Mouse (Mus musculus) heart, adult 11 months (tissue): ENCODE measurements at regions not wholly inside any gene's neighbourhood (a gene's known extent, or its start where the extent isn't known, plus 50 kb on each side); places are given as distances from the start of the nearest gene placed in this dataset.

Experiments
- DNase-seq: peaks from one replicate; pipeline ENCODE4 v3.0.0; 2022

GRCm38 (mm10) chr10:118778656-118779055 lies 91.4 kb downstream of the Dyrk2 start:
- no peak for DNase-seq

DNA sequence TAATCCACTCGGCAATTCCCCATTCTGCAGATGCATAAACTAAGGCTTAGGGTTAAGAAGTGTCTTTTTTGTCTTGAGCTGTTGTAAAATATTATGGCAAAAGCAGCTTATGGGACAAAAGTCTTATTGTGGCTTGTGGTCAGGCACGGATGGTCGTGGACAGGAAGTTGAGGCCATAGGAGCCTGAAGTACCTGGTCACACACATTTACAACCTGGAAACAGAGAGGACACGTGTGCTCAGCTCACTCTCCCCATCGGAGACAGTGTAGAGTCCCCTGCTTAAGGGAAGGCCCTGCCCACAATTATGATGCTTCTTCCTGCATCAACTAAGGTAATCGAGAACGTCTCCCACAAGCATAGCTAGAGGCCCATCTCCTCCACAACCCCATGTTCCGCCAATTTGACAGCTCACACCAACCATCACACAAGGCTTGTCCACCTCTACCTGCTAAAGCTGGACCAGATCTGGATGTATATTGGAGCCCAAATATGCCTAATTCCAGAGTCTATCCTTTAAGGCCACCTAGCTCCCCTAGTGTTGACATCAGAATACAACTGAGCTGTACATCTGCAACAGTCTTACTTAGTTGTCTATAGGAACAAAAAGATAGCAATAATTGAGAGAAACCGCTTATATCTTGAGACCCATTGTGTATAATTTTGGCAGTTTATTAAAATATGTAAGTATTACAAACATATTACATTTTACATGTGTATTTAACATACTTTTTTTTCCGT lies 89.0 kb downstream of the Dyrk2 start:
- DNase-seq = peak; percentile 81

GRCm38 (mm10) chr10:118781811-118782232 lies 88.2 kb downstream of the Dyrk2 start:
- DNase-seq = peak; percentile 81

DNA sequence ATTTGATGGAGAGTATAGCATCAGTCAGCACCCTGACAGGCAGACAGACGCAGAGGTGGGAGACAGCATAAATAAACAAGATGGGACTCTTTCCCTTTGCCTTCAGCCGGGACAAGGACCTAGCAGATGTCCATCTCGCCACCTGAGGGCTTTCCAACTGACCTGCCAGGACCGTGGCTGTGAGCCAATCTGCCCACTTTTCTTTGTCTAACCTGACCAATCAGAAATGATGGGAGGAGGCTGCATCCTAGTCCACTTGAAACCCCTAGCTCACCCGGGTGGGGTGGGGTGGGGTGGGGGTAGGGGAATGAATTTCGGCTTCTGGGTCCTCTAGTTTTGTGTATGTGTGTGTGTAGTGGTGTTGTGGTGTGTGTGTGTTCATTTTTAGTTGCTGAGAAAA lies 87.4 kb downstream of the Dyrk2 start:
- peak; percentile 72 for DNase-seq

DNA sequence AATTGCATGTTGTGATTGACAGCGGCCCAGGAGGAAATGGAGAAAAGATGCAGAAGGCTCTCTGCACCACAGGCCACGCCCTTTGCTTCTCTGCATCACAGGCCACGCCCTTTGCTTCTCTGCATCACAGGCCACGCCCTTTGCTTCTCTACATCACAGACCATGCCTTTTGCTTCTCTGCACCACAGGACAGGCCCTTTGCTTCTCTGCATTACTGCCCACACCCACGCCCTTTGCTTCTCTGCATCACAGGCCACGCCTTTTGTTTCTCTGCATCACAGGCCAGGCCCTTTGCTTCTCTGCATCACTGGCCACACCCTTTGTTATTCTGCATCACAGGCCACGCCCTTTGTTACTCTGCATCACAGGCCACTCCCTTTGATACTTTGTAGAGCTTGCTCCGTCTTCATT lies 82.7 kb downstream of the Dyrk2 start:
- peak; percentile 63 for DNase-seq

DNA sequence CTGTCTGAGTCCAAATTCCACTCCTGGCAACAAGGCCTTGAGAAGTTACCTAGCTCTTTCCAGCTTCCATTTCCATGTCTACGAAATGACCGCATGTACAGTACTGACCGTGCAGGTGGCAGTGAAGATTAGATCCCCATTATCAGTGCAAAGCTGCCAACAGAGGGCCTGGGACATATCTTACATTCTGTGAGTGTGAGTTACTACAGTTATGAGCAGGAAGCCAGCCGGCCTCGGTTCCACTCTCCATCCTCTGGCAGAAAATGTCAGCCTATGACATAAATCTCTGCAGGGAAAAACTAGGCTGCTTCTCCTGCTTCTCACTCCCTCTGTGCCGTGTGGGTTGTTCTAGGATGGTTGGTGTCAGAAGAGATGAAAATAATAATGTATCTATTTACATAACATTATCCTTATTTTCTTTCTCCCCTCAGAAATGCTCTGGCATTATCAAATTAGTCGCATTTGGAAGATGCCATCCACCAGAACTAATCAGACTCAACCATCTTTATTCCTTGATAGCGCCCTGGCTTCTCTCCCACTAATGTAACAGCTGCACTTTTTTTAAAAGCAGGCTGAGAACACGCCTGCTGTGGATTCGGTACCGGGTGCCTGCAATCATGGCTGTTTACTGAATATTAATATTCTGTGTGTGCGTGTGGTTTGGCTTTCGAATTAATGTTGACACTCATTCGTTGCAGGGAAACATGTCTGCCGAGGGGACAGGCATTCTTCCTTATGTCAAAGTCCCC lies 77.5 kb downstream of the Dyrk2 start:
- peak; percentile 80 for DNase-seq

DNA sequence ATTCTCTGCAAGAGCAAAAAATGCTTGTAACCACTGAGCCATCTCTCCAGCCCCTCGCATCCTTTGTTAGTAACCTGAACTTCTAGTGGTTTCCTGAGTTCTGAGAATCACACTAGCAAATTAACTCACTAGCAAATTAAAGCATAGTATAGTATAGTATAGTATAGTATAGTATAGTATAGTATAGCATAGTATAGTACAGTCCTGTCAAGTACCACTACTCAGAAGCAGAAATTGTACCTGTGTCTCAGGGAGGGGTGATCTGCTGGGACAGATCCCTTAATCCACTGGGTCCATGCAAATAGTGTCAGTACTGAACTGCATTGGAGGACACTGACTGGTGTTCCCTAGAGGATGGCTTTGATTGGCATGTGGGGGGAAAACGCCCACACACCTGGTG lies 76.2 kb downstream of the Dyrk2 start:
- peak; percentile 7 for DNase-seq

DNA sequence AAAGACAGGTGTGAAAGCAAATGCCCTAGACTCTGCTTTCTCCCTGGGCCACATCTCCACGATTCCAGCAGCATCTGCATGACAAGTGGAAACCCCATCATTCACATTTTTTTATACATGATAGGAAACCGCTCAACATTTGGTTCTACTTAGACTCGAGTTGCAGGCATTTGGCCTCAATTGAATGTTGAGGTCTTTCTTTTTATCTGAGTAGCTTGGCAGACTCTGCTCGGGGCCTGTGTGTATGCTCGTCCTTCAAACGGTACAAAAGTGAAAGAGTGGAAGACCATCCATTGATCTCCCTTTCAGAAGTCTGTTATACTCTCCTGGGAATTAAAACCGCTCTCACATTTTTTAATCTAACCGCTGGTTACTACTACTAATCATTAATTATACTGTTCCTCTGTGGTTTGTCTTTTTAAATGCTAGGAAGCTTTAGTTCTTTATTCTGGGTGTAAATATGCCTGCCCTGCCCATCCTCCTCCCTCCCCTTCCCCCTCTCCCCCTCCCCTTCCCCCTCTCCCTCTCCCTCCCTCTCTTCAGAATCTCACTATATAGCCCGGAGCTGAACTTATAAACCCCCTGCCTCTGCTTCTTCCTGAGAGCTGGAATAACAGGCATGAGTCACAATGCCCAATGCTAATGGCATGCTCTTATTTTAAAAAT lies 75.5 kb downstream of the Dyrk2 start:
- DNase-seq = peak; percentile 72

DNA sequence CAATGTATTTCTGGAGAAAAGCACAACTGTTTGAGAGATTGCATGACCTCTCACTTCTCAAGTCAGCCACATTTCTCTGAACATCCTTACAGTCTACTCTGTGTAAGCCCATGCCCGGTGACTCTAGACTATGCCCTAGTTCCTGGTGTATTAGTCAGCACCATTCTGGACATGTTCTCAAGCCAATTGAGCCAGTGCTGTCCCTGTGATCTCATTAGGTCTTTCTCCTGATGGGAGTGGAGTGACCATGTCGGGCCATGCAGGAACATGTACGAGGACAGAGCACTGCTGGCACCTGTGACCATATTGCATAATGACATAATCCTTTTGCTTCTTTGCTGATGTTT lies 75.0 kb downstream of the Dyrk2 start:
- peak; percentile 61 for DNase-seq

- peak; percentile 92 for DNase-seq
These were observed 73.5 kb downstream of the Dyrk2 start for GRCm38 (mm10) chr10:118796512-118796911.

DNA sequence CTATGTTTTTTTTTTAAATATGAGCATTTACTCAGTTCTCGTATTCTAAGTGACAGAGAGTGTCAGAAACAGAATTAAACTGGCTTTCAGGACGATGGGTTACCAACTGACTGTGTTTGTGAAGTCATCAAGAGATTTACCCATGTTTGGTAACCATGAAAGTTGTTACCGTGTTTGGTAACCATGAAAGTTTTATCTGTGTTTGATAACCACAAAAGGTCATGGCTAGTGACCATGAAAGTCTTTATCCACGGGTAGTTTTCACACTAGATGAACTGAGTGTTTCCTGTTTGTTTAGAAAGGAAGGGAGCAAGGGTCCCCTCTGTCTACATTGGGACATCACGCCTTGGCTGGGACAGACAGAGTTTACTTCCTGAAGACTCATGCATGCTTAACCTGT lies 72.8 kb downstream of the Dyrk2 start:
- DNase-seq = peak; percentile 10

GRCm38 (mm10) chr10:118799767-118800166 lies 70.2 kb downstream of the Dyrk2 start:
- DNase-seq = peak; percentile 97

DNA sequence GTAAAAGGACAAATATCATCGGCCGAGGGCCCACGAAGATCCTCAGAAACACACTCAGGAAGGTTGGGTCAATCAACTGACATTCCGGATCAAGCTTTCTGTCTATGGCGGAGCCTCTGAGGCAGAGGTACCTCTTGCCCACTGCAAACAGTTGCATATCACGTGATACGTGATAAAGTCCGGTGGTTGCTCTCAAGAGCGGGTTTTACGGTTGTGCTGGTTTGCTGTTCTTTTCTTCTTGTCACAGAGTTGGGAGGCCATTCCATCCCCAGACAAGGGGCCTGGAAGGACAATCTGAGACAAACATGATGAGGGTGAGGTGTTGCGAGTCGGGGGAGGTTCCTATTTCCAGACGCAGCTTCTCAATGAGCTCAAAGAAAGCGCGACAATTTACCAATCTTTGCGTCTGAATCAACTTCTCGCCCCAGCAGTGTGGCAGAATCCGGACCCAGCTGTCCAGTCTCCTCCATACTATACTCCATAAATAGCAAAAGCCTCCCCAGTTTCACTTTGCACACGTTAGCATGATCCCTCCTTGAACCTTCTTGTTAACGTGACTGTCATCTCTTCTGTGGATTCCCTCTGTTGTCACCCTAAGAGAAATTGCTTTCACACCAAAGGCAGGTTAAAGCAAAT lies 66.0 kb downstream of the Dyrk2 start:
- DNase-seq = peak; percentile 66

DNA sequence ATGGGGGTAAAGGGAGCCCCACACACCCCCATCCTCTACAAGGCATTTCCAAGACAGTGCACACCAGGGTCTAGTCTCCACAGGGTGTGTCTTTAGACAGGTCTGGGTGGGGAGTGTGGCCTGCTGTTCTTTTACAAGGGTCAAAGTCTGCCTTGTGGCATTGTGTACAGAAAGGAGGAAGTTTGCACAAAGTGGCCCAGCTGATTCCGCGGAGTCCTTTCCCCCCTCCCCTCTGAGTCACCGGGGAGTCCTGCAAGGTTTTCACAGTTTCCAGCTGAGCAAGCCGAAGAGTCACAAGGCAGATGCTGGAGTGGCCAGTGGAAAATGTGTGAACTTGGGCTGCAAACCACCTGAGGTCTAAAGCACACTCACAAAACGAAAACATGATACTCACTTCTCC lies 65.4 kb downstream of the Dyrk2 start:
- DNase-seq = peak; percentile 97
